Mouse (Mus musculus) liver, adult 2 months (tissue): ENCODE data around the gene Gstm5. TPM values are rescaled to one million over a fixed set of nuclear protein-coding genes. Genes with fewer than 3 reads are reported as not detected.

ENCODE experiments used
- DNase-seq: peaks from one replicate; pipeline ENCODE4 v3.0.0-alpha.2; 2011; ENCODE audit warnings: low read depth, low spot score; ENCODE audit errors: extremely low read depth
- H3K27ac ChIP-seq: fragments of 200-500 bp; replicated peaks from 2 replicates; pipeline ENCODE4 v1.5.1; 2012; ENCODE audit warnings: low read depth, mild to moderate bottlenecking, control low read depth, inconsistent platforms, low read length; ENCODE audit not compliant: insufficient read depth
- H3K27me3 ChIP-seq: fragments of 200-500 bp; 2 replicates; pipeline ENCODE4 v1.6.1; 2012; ENCODE audit warnings: mild to moderate bottlenecking, moderate library complexity, low read length, inconsistent platforms; ENCODE audit not compliant: control insufficient read depth, insufficient read depth
- H3K36me3 ChIP-seq: fragments of 200-500 bp; 2 replicates; pipeline ENCODE4 v1.6.1; 2012; ENCODE audit warnings: low read length, inconsistent platforms; ENCODE audit not compliant: control insufficient read depth, insufficient read depth
- H3K4me1 ChIP-seq: fragments of 200-500 bp; 2 replicates; pipeline ENCODE4 v1.6.1; 2011; ENCODE audit warnings: low read length; ENCODE audit not compliant: control insufficient read depth, insufficient read depth
- H3K4me3 ChIP-seq: fragments of 200-500 bp; 2 replicates; pipeline ENCODE4 v1.5.1; 2011; ENCODE audit warnings: low read depth, mild to moderate bottlenecking, control low read depth, low read length, moderate library complexity; ENCODE audit not compliant: insufficient read depth
- H3K79me2 ChIP-seq: fragments of 200-500 bp; 2 replicates; pipeline ENCODE4 v1.6.1; 2012; ENCODE audit warnings: inconsistent platforms, mild to moderate bottlenecking, low read length, moderate library complexity; ENCODE audit not compliant: control insufficient read depth, insufficient read depth
- H3K9ac ChIP-seq: fragments of 200-500 bp; 2 replicates; pipeline ENCODE4 v1.6.1; 2012; ENCODE audit warnings: low read depth, mild to moderate bottlenecking, control low read depth, inconsistent platforms, low read length
- CTCF ChIP-seq: fragments of 200-500 bp; IDR thresholded peaks from 2 replicates; pipeline ENCODE4 v1.5.1; 2011; ENCODE audit warnings: low read depth, low read length, control low read depth
- POLR2A ChIP-seq: fragments of 200-500 bp; IDR thresholded peaks from 2 replicates; pipeline ENCODE4 v1.6.1; 2011; ENCODE audit warnings: low read length, control low read depth; ENCODE audit not compliant: insufficient read depth; ENCODE audit errors: extremely low read depth
- WGBS: fragments of 180-500 bp; shearing (Covaris S2); methylation state at CpG from one replicate; pipeline ENCODE4 v1.1.7; 2018; 5-methylcytosine and 5-hydroxymethylcytosine counted together
- polyA plus RNA-seq: library from polyadenylated mRNA; depleted of rRNA; stranded (reverse); fragments of >200 nt; gene quantifications from 2 replicates; pipeline ENCODE4 v1.2.3, GENCODE M21; 2012
- total RNA-seq: library from RNA; depleted of rRNA; stranded (reverse); fragments of >200 nt; gene quantifications from 2 replicates; pipeline ENCODE4 v1.2.3, GENCODE M21; 2014

Gstm5 gene
- total and polyA plus RNA-seq, 2 experiments, result 12.5 to 21.8 TPM

DNA sequence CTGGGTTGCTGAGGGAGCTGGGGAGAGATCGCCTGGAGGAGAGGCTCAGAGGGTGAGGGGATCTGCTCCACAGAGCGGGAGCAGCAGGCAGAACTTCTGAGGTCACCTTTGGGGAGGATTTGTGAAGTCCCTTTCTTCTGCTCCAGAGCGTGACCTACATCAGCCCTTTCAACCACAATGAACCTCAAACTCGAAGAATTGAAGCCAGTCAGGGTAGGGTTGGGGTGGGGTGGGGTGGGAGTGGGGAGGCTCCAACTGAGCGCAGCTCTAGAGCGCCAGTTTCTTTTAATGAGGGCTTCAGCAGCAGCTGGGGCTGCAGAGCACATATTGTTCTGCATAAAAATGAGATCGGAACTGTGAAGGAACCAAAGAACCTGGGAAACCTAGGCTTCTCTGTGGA, 26.5 kb upstream of the Gstm5 start:
- no peak for TF ChIP-seq POLR2A
- TF ChIP-seq CTCF, result no peak
- Histone ChIP-seq H3K9ac (no peak overlapping the region), H3K27ac (no peak overlapping the region), H3K36me3 (no peaks in the 10 kb centered on the region), H3K4me1 (peaks cover 15% of the 10 kb centered on the region), H3K27me3 (no peaks in the 10 kb centered on the region), H3K79me2 (no peaks in the 10 kb centered on the region), H3K4me3 (no peak overlapping the region)
- 78% methylated on average over 7 of the region's 7 CpGs for WGBS
- DNase-seq, result no peak

- Histone ChIP-seq H3K79me2 (no peaks in the 10 kb centered on the region), H3K36me3 (no peaks in the 10 kb centered on the region), H3K27ac (no peak overlapping the region), H3K27me3 (no peaks in the 10 kb centered on the region), H3K9ac (no peak overlapping the region), H3K4me3 (no peak overlapping the region), H3K4me1 (peaks cover 11% of the 10 kb centered on the region)
- 89% methylated on average over 4 of the region's 4 CpGs for WGBS
- TF ChIP-seq POLR2A, result no peak
- TF ChIP-seq CTCF, result no peak
- DNase-seq, result no peak
Measured at GRCm38 (mm10) chr3:107869925-107870324, 25.7 kb upstream of the Gstm5 start.

GRCm38 (mm10) chr3:107873335-107874251, 22.0 kb upstream of the Gstm5 start:
- H3K27me3 ChIP-seq, result no peaks in the 10 kb centered on the region
- no peaks in the 10 kb centered on the region for H3K4me1 ChIP-seq
- no peak overlapping the region for H3K27ac ChIP-seq
- DNase-seq, result peak; percentile 64
- 72% methylated on average over 24 of the region's 24 CpGs for WGBS
- H3K9ac ChIP-seq, result no peak overlapping the region
- TF ChIP-seq POLR2A (no peak), CTCF (no peak)
- no peaks in the 10 kb centered on the region for H3K36me3 ChIP-seq
- no peak overlapping the region for H3K4me3 ChIP-seq
- no peaks in the 10 kb centered on the region for H3K79me2 ChIP-seq

DNA sequence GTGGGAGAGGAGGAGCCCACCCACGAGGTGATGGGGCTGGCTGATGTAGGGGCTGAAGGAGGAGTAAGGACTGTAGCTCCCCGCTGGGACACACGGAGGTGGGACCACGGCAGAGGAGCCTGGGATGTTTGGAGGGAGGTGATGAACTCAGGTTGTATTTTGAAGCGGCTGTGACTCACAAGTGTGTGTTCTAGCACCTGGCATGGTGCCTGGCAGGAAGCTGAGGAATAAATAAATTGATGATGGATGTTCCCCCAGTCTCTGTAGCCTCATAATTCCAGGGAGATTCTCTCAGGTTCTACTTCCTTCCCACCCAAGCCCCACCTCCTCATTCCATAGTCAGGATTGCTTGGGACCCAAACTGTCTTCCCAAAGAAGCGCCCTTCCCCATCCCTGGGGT, 20.4 kb upstream of the Gstm5 start:
- Histone ChIP-seq H3K36me3 (no peaks in the 10 kb centered on the region), H3K27ac (no peak overlapping the region), H3K4me1 (no peaks in the 10 kb centered on the region), H3K79me2 (no peaks in the 10 kb centered on the region), H3K9ac (no peak overlapping the region), H3K4me3 (no peak overlapping the region), H3K27me3 (no peaks in the 10 kb centered on the region)
- no peak for DNase-seq
- TF ChIP-seq POLR2A, result no peak
- no peak for TF ChIP-seq CTCF
- WGBS, result 75% methylated on average over 6 of the region's 6 CpGs

GRCm38 (mm10) chr3:107877005-107877404, 18.6 kb upstream of the Gstm5 start, which contains the start of gene Eps8l3:
TSS of gene Eps8l3 (plus strand) at chr3:107877229.
- no peak for DNase-seq
- H3K4me3 ChIP-seq, result no peak within 1 kb of the TSS
- no peaks in the 10 kb centered on the region for H3K79me2 ChIP-seq
- H3K27me3 ChIP-seq, result no peaks in the 10 kb centered on the region
- no peak for TF ChIP-seq CTCF
- TF ChIP-seq POLR2A, result no peak
- WGBS, result 84% methylated on average over 5 of the region's 5 CpGs
- no peaks in the 10 kb centered on the region for H3K36me3 ChIP-seq
- H3K27ac ChIP-seq, result no peak within 1 kb of the TSS
- H3K4me1 ChIP-seq, result no peaks in the 10 kb centered on the region
- H3K9ac ChIP-seq, result no peak within 1 kb of the TSS
